Mouse (Mus musculus) embryo, embryonic 10.5 days (tissue): Measurements from ENCODE around the gene Tpcn1.
A peak's percentile ranks its signal among the peaks of the same experiment; 100 is the strongest.
"Not testable (repeated sequence)": the region's sequence is repeated elsewhere in the genome, so short reads cannot be mapped to it uniquely, and the experiment has no call there.

ENCODE experiments used
- DNase-seq: peaks from one replicate; pipeline ENCODE4 v3.0.0-alpha.2; 2015; ENCODE audit warnings: low spot score

Tpcn1 gene

DNA sequence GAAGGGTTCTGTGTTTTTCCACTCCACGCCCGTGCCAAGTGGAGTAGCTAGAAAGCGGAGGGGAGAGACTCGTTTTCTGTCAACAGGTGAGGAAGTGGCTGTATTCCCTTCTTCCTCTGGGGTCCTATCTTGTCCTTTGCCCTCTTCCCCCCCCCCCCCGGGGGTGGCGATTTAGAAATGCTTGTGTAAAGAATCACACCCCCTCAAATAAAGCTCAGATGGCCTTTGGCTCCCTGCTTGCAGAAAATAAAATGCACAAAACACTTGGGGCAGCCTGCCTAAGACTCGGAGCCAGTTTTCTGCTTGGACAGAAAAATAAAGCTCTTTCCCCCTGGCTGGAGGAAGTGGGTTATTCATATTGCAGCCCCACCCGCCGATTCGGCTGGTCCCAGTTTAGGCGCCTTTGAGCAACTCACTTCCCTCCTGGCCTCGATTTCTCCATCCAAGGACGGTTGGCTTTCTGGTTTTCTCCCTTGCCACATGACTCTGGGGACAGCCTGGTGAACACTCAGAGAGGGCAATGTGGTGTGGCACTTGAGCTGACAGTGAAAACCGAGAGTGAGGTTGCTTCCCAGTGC is 76.7 kb downstream of the Tpcn1 start:
- DNase-seq: no peak

DNA sequence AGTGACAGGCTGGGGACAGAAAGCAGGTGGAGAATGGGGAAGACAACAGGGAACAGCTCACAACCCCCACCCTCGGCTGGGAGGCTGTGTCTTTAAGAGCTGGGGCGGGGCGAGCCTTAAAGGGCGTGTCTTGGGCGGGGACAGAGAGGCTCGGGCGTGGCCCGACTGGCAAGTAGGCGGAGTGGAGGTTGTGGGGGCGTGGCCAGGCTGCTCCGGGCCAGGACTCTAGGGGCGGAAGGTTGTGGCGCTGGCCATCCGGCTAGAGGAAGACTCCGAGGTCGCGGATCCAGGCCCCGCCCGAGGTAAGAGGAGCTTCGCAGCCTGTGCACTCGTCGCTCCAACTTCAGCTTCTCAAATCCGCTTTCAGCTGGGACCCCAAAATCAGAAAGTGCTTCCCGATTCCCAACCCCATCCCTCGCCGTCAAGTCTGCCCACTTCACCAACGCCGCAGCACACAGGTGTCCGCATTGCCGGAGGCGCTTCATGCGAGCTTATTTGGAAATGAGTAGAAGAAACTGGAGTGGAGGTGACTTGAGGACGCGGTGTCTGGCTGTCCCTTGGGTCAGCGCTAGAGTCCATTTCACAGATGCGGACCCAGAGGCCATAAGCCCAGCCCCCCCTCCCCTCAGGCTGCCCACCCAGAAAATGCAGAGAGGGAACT is 77.4 kb downstream of the Tpcn1 start, which contains the start of gene Slc8b1:
Gene Slc8b1, plus strand, starts transcription at position 187 of the 661 bp plus-strand sequence.
- DNase-seq: peak; percentile 97

DNA sequence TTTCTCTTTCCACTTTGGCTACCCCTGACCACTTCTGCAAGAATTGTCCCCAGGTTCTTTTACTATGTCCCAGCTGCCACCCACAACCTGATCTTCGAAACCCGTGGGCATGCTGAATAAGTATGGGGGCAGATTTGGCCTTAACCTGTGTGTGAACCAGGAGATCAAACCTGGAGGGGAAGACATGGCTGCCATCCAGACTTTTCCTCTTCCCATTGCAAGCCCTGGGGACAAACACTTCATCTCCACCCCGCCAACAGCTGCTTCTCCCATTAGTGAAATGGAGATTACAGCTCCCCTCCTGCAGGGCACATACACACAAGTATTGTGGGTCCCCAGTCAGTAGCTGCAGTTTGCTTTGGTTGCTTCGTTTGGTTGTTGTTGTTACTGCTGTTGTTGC is 81.2 kb downstream of the Tpcn1 start:
- DNase-seq: no peak

DNA sequence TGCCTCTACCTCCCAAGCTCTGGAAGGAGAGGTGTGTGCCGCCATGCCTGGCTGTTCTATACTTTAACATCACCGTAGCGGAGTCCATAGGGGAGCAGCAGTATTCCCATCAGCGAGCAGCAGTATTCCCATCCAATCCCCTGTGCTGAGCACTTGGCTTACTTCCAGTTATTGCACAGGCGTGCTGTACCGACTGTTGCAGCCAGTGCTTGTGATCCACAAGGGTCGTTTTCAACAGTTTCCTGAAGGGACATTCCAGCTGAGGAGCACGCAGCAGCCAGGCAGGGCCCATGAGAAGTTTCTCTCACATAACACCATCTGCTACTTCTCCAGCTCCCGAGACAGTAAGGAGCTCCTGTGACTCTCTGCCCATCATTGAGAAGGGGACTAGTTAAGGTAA is 82.0 kb downstream of the Tpcn1 start:
- no peak for DNase-seq

DNA sequence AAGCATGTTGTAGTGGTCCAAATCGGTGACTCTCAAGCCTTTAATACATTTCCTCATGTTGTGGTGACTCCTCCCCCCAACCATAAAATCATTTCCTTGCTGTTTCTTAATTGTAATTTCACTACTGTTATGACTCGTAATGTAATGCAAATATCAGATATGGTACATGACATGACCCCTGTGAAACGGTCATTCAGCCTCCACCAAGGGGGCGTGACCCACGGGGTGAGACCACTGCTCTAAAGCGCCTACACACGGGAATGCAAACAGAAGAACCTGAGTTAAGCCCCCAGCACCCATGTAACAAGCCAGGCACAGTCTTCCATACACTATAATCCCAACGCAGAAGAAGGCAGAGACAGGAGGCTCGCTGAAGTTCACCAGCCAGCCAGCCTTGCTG is 82.7 kb downstream of the Tpcn1 start:
- DNase-seq: no peak

DNA sequence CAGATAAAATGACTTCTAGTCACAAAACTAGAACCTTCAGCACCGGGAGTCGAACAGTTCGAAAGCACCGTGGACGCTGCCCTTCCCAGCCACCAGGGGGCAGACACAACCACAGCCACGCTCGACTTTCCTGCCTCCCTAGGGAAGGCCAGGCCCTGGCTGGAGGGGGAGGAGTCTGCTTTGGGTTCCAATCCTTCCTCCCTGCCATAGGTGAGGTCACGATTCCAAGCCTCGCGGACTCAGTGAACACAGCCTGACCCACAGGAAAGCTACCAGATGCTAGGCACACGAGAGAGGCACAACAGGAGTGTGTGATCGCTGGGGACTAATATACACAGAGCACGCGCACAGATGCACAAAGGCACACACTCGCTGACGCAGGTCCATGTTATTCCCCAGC is 83.1 kb downstream of the Tpcn1 start:
- DNase-seq: peak; percentile 89

DNA sequence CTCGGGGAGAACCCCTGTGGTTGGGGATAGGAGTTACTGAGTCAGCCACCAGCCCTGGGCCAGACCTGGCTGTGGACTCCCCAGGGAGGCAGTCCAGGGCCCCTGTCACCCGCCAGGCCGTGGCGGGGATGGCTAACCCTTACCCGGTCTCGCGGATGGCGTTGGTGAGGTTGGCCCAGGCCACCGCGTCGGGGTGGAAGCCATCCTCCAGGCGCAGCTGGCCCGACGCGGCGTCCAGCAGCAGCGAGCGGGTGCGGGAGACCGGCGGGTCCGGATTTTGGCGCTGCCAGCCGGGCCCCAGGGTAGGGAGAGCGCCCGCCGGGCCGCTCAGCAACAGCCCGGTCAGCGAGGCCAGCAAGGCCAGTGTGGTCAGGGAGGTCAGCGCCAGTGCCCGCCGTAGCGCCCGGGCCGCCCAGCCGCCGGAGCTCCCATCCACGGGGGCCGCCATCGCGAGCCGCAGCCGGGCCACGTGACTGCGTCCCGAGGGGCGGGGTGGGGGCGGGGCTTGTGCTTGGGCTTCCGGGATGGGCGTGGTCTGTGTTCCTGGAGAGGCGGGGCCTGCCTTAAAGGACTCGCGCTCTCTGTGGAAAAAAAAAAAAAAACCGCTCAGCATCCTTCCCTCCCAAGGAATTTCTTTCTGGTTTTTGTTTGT is 85.2 kb downstream of the Tpcn1 start, which contains the start of gene Plbd2:
Gene Plbd2, minus strand, starts transcription at position 482 of the 652 bp plus-strand sequence.
- peak; percentile 95 for DNase-seq

DNA sequence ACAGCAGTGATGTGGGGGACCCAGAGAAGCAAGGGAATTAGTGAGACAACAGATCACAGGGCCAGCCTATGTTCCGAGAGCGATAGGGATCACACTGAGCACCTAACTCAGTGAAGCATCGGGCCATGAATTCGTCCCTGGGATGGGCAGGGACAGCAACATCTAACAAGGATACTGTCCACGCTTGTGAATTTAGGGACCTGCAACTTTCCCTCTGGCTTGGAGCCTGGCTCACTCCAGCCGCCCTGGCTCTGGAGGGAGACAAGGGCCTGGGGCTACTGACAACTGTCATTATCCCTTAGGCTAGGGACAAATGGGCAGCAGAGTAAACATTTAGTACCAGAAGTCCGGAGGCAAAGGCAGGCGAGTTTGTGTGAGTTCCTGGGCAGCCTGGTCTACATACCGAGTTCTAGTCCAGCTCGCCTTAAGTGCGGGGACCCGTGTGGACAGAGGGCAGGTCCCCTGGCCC is 85.8 kb downstream of the Tpcn1 start:
- no peak for DNase-seq

DNA sequence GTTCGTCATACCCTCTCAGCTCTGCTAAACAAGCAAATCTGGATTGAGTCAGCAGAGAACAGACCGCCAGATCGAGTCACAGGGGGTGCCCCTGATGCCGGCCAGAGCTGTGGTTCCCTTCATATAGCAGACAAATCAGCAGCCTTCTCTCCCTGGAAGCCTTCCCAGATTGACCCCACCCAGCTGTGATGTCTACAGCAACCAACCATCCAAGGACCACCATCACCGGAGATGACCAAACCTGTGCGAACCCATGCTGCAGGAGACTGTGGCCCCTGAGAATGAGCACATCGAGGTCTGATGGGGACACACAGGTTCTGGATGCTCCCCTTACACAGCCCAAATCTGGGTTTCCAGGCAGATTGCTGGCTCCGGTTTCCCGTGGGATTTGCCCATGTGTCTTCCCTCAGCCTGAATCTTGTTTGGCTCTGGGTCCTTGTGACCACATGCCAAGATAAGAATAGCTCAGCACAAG is 86.3 kb downstream of the Tpcn1 start:
- no peak for DNase-seq

DNA sequence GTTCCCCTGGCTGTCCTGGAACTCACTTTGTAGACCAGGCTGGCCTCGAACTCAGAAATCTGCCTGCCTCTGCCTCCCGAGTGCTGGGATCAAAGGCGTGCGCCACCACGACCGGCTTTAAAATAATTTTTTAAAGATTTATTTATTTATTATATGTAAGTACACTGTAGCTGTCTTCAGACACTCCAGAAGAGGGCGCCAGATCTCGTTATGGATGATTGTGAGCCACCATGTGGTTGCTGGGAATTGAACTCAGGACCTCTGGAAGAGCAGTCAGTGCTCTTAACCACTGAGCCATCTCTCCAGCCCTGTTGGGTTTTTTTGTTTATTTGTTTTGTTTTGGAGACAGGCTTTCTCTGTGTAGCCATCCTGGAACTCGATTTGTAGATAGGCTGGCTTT is 87.9 kb downstream of the Tpcn1 start:
- not testable (repeated sequence) for DNase-seq

DNA sequence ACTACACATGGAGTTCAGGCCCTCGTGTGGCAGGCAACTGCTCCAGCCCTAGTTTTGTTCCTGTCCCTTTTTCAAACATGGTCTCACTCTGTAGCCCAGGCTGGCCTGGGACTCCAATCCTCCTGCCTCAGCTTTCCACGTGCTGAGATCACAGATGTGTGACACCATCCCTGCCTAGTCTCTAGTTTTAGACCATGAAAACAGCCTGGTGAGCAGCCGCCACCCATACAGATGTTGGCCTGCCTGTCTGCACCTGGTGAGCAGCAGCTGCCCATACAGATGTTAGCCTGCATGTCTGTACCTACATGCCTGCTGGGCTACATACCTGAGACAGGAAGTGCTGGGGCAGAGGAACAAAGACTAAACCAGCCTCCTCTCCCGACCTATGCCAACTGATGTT is 89.3 kb downstream of the Tpcn1 start:
- no peak for DNase-seq

DNA sequence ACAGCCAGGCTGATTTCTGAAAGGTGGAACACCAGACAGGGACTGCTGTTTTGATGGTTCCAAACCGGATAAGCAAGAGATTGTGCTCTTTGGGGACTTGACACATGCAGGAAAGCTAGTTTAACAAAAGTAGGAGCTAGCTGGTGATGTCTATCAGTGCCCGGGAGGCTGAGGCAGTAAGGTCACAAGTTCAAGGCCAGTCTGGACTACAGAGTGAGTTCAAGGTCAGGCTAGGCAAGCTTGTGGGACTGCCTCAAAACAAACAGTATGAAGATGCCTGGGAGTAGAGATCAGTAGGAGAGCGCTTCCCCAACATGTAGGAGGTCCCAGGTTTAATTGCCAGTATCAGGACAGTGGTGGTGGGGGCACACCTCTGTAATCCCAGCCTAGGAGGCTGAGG is 91.4 kb downstream of the Tpcn1 start:
- no peak for DNase-seq

DNA sequence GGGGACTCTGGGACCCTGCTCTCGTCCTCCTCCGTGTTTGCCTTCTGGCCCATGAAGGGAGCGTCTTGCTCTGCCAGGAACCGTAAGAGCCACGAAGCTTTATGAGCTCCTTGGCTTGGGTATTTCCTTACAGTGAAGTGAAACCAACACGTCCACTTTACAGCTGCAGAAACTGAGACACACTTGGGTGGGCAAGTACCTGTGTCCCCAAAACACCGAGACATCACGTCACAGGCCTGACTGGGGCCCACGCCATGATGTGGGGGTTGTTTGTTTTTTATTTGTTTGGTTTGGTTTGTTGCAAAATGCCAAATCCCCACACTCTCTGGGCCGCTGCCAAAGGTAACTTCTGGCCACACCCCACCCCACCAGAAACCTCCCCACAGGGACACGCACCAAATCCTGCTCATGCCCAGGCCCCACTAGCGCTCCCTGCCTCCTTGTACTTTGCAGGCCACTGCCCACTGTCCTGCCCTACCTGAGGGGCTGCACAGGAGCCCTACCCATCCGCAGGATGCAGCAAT is 92.7 kb downstream of the Tpcn1 start:
- DNase-seq: no peak

DNA sequence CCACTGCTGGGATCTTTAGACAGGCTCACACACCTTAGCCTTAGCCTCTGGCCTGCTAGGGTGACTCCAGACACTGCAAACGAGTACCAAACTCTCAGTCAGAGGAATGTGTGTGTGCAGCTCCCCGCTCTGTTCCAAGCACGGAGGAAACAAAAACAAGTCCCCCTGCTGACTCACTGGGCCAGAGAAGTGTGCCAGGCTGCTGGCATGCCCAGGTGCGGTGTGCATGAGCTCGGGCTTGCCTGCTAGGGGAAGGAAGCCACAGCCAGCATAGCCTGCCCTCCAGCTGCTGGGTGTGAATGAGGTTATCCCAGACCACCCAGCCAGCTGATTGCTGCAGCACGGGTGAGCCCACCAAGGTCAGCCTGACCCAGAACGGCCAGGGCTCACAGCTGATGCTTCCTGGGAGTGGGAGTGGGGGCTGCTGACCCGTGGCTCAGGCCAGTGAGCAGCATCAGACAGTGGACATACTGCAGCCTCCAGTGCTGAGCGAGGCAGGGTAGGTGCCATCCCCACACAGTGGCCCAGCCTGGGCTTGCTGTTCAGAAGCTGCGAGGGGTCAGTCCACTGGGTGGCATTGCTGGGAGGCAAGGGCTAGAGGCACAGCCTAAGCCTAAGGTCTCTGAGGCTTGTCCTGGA is 93.3 kb downstream of the Tpcn1 start:
- DNase-seq: no peak

DNA sequence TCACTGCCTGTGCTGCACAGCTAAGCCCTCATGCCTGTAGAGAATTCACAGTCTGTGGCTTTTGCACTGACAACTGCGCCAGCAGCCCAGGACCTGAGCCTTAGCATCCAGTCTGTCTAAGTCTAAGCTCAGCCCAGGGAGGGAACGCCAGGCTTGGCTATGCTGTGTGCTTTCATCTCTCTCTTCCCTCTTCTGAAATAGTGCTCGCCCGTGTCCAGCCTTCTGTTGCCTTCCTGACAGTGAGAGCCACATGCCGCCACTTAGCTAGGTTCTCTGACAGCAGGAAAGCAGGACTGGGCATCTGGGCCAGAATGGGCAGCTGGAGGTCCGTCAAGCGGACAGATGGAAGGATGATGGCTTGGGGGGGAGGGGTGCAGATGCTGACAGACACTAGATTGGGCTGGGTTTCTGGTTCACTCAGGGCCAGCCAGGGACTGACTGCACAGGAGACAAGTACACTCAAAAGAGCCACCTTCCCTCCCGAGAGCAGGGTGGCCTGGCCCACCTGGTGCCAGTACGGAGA is 94.5 kb downstream of the Tpcn1 start:
- DNase-seq: no peak

DNA sequence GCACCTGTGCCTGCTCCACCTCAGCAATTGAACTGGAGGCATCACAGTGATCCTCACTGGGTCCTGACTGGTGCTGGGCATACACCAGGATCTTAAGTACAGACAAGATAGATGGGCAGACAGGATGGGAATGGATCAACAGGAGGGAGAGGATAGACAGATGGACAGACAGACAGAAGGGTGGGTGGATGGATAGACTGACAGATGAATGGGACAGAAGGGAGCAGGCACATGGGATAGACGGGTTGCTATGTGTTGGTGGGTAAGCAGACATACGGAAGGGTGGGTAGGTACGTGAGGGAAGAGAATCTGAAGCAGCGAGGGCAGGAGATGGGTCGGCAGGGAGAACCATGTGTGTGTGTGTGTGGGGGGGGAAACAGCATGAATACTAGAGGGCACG is 95.0 kb downstream of the Tpcn1 start:
- DNase-seq: no peak

DNA sequence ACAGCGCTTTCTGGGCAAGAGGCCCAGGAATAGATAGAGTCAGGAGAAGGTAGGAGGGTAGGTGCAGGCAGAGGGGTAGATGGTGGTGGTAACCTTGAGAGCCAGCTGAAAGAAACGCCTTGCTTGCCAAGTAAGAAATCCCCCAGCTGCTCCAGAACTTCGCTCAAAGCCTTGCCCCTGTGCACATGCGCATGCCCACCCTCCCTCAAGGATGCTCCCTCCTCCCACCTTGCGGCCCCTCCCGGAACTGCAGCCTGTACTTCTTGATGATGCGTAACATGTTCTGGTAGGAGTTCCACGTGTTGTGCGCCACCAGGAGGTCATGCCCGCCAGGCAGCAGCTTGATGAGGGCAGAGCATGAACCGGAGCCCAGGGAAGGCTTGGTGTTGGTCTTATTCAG is 96.0 kb downstream of the Tpcn1 start:
- peak; percentile 70 for DNase-seq

DNA sequence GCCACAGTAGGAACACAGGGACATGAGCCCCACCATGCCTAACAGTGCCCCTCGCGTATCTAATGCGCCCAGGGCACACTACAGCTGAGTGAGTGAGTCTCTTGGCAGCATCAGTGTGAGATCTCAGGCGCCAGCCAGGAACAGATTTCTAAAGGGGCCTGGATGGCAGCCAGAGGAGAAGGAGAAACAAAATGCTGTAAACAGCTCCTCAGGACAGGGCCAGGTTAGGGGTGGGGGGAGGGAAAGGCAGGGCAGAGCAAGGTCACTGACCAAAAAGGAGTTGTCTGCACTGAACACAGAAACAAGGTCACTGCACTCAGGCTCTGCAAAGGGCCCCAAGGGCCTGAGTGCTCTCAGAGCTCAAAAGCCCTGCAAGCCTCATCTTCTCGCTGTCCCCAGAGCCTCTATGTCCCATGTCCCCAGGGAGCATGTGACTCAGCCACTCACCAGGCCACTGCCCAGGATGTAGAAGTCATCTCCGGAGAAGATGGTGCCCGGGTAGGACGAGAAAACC is 97.7 kb downstream of the Tpcn1 start:
- DNase-seq: no peak

DNA sequence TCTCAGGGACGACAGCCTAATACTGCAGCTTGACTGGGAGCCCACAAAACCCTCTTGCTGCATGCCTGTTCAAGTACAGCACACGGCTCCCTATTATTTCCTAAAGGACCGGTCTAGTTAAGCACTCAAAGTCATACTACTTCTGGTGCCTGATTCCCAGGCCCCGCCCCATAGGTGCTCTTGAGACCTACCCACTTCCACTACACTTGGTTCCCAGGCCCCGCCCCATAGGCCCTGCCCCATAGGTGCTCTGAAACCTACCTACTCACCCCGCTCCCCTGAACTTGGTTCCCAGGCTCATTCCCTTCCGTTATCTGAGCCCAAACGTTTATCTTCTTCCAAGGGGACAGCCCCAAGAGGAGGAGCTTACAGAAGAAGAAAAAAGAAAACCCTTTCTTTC is 100.6 kb downstream of the Tpcn1 start:
- no peak for DNase-seq
